In genomic region chr8:117116534-117116933, GRCm38 (mm10) we compare ENCODE assay signal across 25 mouse cellular contexts. TPM values are rescaled to one million over a fixed set of nuclear protein-coding genes. Genes with fewer than 3 reads are reported as not detected.
DNase-seq lines count a peak whose midpoint lies in the region; ATAC-seq and TF ChIP-seq lines count a peak whose summit lies in the region.
"Had no signal": no experiment of that assay in that cellular context is flagged by ENCODE, and none has a peak within 500 bp of the region (broad histone marks: within the 10 kb centered on the region; RNA-seq: fewer than 3 reads in every experiment).

No protein-coding gene starts in this region.

- peak; percentile 37; the same call in 1 of the 2 replicates for ATAC-seq in hindbrain, postnatal 0 days
- no peak for ATAC-seq in hindbrain, embryonic 11.5 days (ENCODE audit: low FRiP score)
- ATAC-seq in intestine, embryonic 14.5 days (replicated peaks; ENCODE audit: low FRiP score, low TSS enrichment, low read depth), result peak; percentile 32; the same call in 1 of the 2 replicates
- ATAC-seq in intestine, embryonic 16.5 days, result peak; percentile 54
- ATAC-seq in stomach, embryonic 16.5 days (ENCODE audit: insufficient read depth, low FRiP score), result no peak
- no peak for ATAC-seq in forebrain, embryonic 14.5 days
- ATAC-seq: forebrain, embryonic 16.5 days; midbrain, embryonic 15.5 days had no signal

- no peak overlapping the region for H3K27ac ChIP-seq in hindbrain, postnatal 0 days
- H3K27ac ChIP-seq in hindbrain, embryonic 11.5 days (ENCODE audit: low read depth, low read length), result no peak overlapping the region
- peak overlapping the region; percentile 72 for H3K27ac ChIP-seq in intestine, embryonic 14.5 days (ENCODE audit: low read depth)
- peak overlapping the region; percentile 97 for H3K27ac ChIP-seq in intestine, embryonic 16.5 days (ENCODE audit: low read length)
- peak overlapping the region; percentile 94 for H3K27ac ChIP-seq in stomach, embryonic 16.5 days (ENCODE audit: low read length)
- no peak overlapping the region for H3K27ac ChIP-seq in forebrain, embryonic 14.5 days (ENCODE audit: low read depth, low read length)
- H3K27ac ChIP-seq: gastrocnemius, adult 2 months; hindbrain, embryonic 13.5 days; kidney, postnatal 0 days; liver, embryonic 14.5 days; midbrain, embryonic 15.5 days; neural tube, embryonic 15.5 days had no signal

- WGBS in hindbrain, postnatal 0 days, result 70% methylated on average over 7 of the region's 7 CpGs
- 75% methylated on average over 7 of the region's 7 CpGs for WGBS in hindbrain, embryonic 11.5 days
- WGBS in intestine, embryonic 14.5 days, result 61% methylated on average over 7 of the region's 7 CpGs
- 48% methylated on average over 7 of the region's 7 CpGs for WGBS in intestine, embryonic 16.5 days
- 58% methylated on average over 7 of the region's 7 CpGs for WGBS in stomach, embryonic 16.5 days
- WGBS in forebrain, embryonic 14.5 days, result 77% methylated on average over 7 of the region's 7 CpGs

- no peaks in the 10 kb centered on the region for H3K9me3 ChIP-seq in hindbrain, postnatal 0 days (ENCODE audit: low read length)
- no peaks in the 10 kb centered on the region for H3K9me3 ChIP-seq in hindbrain, embryonic 11.5 days (ENCODE audit: control insufficient read depth, low read length)
- H3K9me3 ChIP-seq in intestine, embryonic 14.5 days (ENCODE audit: control insufficient read depth, low read length), result no peaks in the 10 kb centered on the region
- no peaks in the 10 kb centered on the region for H3K9me3 ChIP-seq in intestine, embryonic 16.5 days (ENCODE audit: control insufficient read depth, low read length)
- H3K9me3 ChIP-seq in stomach, embryonic 16.5 days (replicated peaks; ENCODE audit: control insufficient read depth, low read length), result no peaks in the 10 kb centered on the region
- H3K9me3 ChIP-seq in forebrain, embryonic 14.5 days (replicated peaks; ENCODE audit: control insufficient read depth, low read length), result no peaks in the 10 kb centered on the region
- H3K9me3 ChIP-seq: forebrain, embryonic 10.5 days; hindbrain, embryonic 13.5 days; midbrain, embryonic 10.5 days; midbrain, embryonic 15.5 days; neural tube, embryonic 15.5 days had no signal

- no peak overlapping the region for H3K4me2 ChIP-seq in hindbrain, postnatal 0 days (ENCODE audit: low read depth, low read length)
- no peak overlapping the region for H3K4me2 ChIP-seq in hindbrain, embryonic 11.5 days (replicated peaks; ENCODE audit: low read depth, low read length)
- H3K4me2 ChIP-seq in intestine, embryonic 14.5 days (ENCODE audit: low read length), result peak overlapping the region; percentile 6; the same call in 1 of the 2 replicates
- peak overlapping the region; percentile 40; the same call in 1 of the 2 replicates for H3K4me2 ChIP-seq in intestine, embryonic 16.5 days (ENCODE audit: low read depth, low read length)
- H3K4me2 ChIP-seq in stomach, embryonic 16.5 days (ENCODE audit: low read depth, low read length), result no peak overlapping the region
- no peak overlapping the region for H3K4me2 ChIP-seq in forebrain, embryonic 14.5 days (ENCODE audit: low read length)

- 0 out of 2 replicates have a peak, but pooled peaks cover 10% of the 10 kb centered on the region for H3K4me1 ChIP-seq in hindbrain, postnatal 0 days (ENCODE audit: insufficient read depth, low read length)
- H3K4me1 ChIP-seq in hindbrain, embryonic 11.5 days (replicated peaks; ENCODE audit: control insufficient read depth, insufficient read depth, low read length), result no peaks in the 10 kb centered on the region; the same call in 1 of the 2 replicates
- H3K4me1 ChIP-seq in intestine, embryonic 14.5 days (replicated peaks; ENCODE audit: control insufficient read depth, insufficient read depth, low read length), result 0 out of 2 replicates have a peak, but pooled peaks cover 7% of the 10 kb centered on the region
- H3K4me1 ChIP-seq in intestine, embryonic 16.5 days (ENCODE audit: control insufficient read depth, insufficient read depth, low read length), result peaks cover 16% of the 10 kb centered on the region; the same call in 1 of the 2 replicates
- peaks cover 8% of the 10 kb centered on the region; the same call in 1 of the 2 replicates for H3K4me1 ChIP-seq in stomach, embryonic 16.5 days (ENCODE audit: control insufficient read depth, insufficient read depth, low read length)
- H3K4me1 ChIP-seq in forebrain, embryonic 14.5 days (ENCODE audit: control insufficient read depth, insufficient read depth, low read length), result 0 out of 2 replicates have a peak, but pooled peaks cover 6% of the 10 kb centered on the region

- no peaks in the 10 kb centered on the region for H3K36me3 ChIP-seq in hindbrain, postnatal 0 days (ENCODE audit: insufficient read depth, low read length)
- no peaks in the 10 kb centered on the region for H3K36me3 ChIP-seq in hindbrain, embryonic 11.5 days (ENCODE audit: control insufficient read depth, insufficient read depth, low read length)
- H3K36me3 ChIP-seq in intestine, embryonic 14.5 days (ENCODE audit: control insufficient read depth, insufficient read depth, low read length), result no peaks in the 10 kb centered on the region
- no peaks in the 10 kb centered on the region for H3K36me3 ChIP-seq in intestine, embryonic 16.5 days (ENCODE audit: control insufficient read depth, insufficient read depth, low read length)
- no peaks in the 10 kb centered on the region for H3K36me3 ChIP-seq in stomach, embryonic 16.5 days (ENCODE audit: control insufficient read depth, insufficient read depth, low read length)
- H3K36me3 ChIP-seq in forebrain, embryonic 14.5 days (ENCODE audit: control insufficient read depth, insufficient read depth, low read length), result no peaks in the 10 kb centered on the region
- H3K36me3 ChIP-seq: forebrain, embryonic 10.5 days; hindbrain, embryonic 13.5 days; midbrain, embryonic 10.5 days; midbrain, embryonic 15.5 days; neural tube, embryonic 15.5 days had no signal

- H3K27me3 ChIP-seq in hindbrain, postnatal 0 days (ENCODE audit: insufficient read depth, low read length), result no peaks in the 10 kb centered on the region
- H3K27me3 ChIP-seq in hindbrain, embryonic 11.5 days (ENCODE audit: control insufficient read depth, insufficient read depth, low read length), result no peaks in the 10 kb centered on the region
- no peaks in the 10 kb centered on the region for H3K27me3 ChIP-seq in intestine, embryonic 14.5 days (replicated peaks; ENCODE audit: control insufficient read depth, insufficient read depth, low read length)
- no peaks in the 10 kb centered on the region for H3K27me3 ChIP-seq in intestine, embryonic 16.5 days (replicated peaks; ENCODE audit: control insufficient read depth, insufficient read depth, low read length)
- no peaks in the 10 kb centered on the region for H3K27me3 ChIP-seq in stomach, embryonic 16.5 days (ENCODE audit: control insufficient read depth, insufficient read depth, low read length)
- H3K27me3 ChIP-seq in forebrain, embryonic 14.5 days (replicated peaks; ENCODE audit: control insufficient read depth, insufficient read depth, low read length), result no peaks in the 10 kb centered on the region
- H3K27me3 ChIP-seq: hindbrain, embryonic 13.5 days; midbrain, embryonic 15.5 days; neural tube, embryonic 15.5 days had no signal

- DNase-seq in hindbrain, postnatal 0 days (ENCODE audit: low spot score), result no peak
- DNase-seq in hindbrain, embryonic 11.5 days (ENCODE audit: low spot score), result no peak
- DNase-seq in intestine, embryonic 14.5 days (ENCODE audit: low spot score), result no peak
- no peak for DNase-seq in forebrain, embryonic 14.5 days (ENCODE audit: low spot score)
- no peak for DNase-seq in gastrocnemius, postnatal 4 days (ENCODE audit: low spot score in 2 of 2)
- DNase-seq: B cell, adult 2 months; gastrocnemius, adult 2 months; right cerebral cortex, postnatal 14 days; thymus, postnatal 14 days had no signal

- TF ChIP-seq CTCF in hindbrain, postnatal 0 days (IDR thresholded peaks at IDR 0.05; ENCODE audit: low read depth), result peak; percentile 0; the same call in 1 of the 2 replicates

- no peak overlapping the region for H3K4me3 ChIP-seq in hindbrain, postnatal 0 days (ENCODE audit: low read length)
- no peak overlapping the region for H3K4me3 ChIP-seq in hindbrain, embryonic 11.5 days (ENCODE audit: low read depth, low read length)
- no peak overlapping the region for H3K4me3 ChIP-seq in intestine, embryonic 14.5 days (ENCODE audit: low read depth, low read length)
- H3K4me3 ChIP-seq in intestine, embryonic 16.5 days (ENCODE audit: low read length), result no peak overlapping the region
- no peak overlapping the region for H3K4me3 ChIP-seq in stomach, embryonic 16.5 days (replicated peaks; ENCODE audit: low read length)
- H3K4me3 ChIP-seq in forebrain, embryonic 14.5 days (ENCODE audit: low read depth, low read length), result no peak overlapping the region
- H3K4me3 ChIP-seq: gastrocnemius, adult 2 months; hindbrain, embryonic 13.5 days; midbrain, embryonic 15.5 days; neural tube, embryonic 15.5 days had no signal

- H3K9ac ChIP-seq in hindbrain, postnatal 0 days (replicated peaks; ENCODE audit: low read length), result no peak overlapping the region
- H3K9ac ChIP-seq in hindbrain, embryonic 11.5 days (ENCODE audit: low read depth, low read length), result no peak overlapping the region
- no peak overlapping the region for H3K9ac ChIP-seq in intestine, embryonic 14.5 days (ENCODE audit: low read length)
- H3K9ac ChIP-seq in intestine, embryonic 16.5 days (ENCODE audit: low read depth, low read length), result no peak overlapping the region
- no peak overlapping the region for H3K9ac ChIP-seq in stomach, embryonic 16.5 days (ENCODE audit: low read length)
- H3K9ac ChIP-seq in forebrain, embryonic 14.5 days (ENCODE audit: low read length), result no peak overlapping the region
- H3K9ac ChIP-seq: hindbrain, embryonic 13.5 days; liver, embryonic 14.5 days; midbrain, embryonic 15.5 days; neural tube, embryonic 15.5 days had no signal

RNA-seq across cellular contexts. Expression of gene Bco1, which starts 20.9 kb away (rescaled TPM):
- 0.11 and 0.21 TPM in 2 replicates for total RNA-seq in hindbrain, postnatal 0 days (2014; rRNA removed)
- 0.32 and 0.39 TPM in 2 replicates for polyA plus RNA-seq in hindbrain, postnatal 0 days (2015; fragmentation: Nextera tagmentation; extraction: Ambion mirVana)
- 0.25 and 0.45 TPM in 2 replicates for polyA plus RNA-seq in hindbrain, embryonic 11.5 days (2014; fragmentation: Nextera tagmentation; extraction: Ambion mirVana)
- polyA plus RNA-seq in intestine, embryonic 14.5 days (2014; fragmentation: Nextera tagmentation; extraction: Ambion mirVana), result 0.97 and 1.4 TPM in 2 replicates
- 1.2 TPM in 2 replicates for polyA plus RNA-seq in intestine, embryonic 16.5 days (2015; fragmentation: Nextera tagmentation; extraction: Ambion mirVana)
- 0.92 and 1.2 TPM in 2 replicates for polyA plus RNA-seq in stomach, embryonic 16.5 days (2015; fragmentation: Nextera tagmentation; extraction: Ambion mirVana)
- polyA plus RNA-seq in forebrain, embryonic 14.5 days (2014; fragmentation: Nextera tagmentation; extraction: Ambion mirVana), result 0.12 TPM in 1 of 2 replicates, not detected in the other
- total RNA-seq in gastrocnemius, postnatal 4 days (2021), result under 1 TPM; 0.20 to 0.41 TPM
- total RNA-seq: gastrocnemius, adult 2 months; heart, postnatal 36 days; layer of hippocampus, postnatal 25 days; left cerebral cortex, adult 8-10 months; left cerebral cortex, postnatal 36 days had no signal
- polyA plus RNA-seq: cortical plate, adult 2 months; heart, embryonic 16.5 days had no signal

RNA-seq across cellular contexts. Expression of gene Pkd1l2, which starts 34.3 kb away (rescaled TPM):
- 0.22 and 2.0 TPM in 2 replicates for total RNA-seq in hindbrain, postnatal 0 days (2014; rRNA removed)
- polyA plus RNA-seq in hindbrain, postnatal 0 days (2015; fragmentation: Nextera tagmentation; extraction: Ambion mirVana), result 0.05 and 0.06 TPM in 2 replicates
- not detected in 2 replicates for polyA plus RNA-seq in hindbrain, embryonic 11.5 days (2014; fragmentation: Nextera tagmentation; extraction: Ambion mirVana)
- polyA plus RNA-seq in intestine, embryonic 14.5 days (2014; fragmentation: Nextera tagmentation; extraction: Ambion mirVana), result not detected in 2 replicates
- 0.18 and 0.28 TPM in 2 replicates for polyA plus RNA-seq in intestine, embryonic 16.5 days (2015; fragmentation: Nextera tagmentation; extraction: Ambion mirVana)
- 0.48 and 0.71 TPM in 2 replicates for polyA plus RNA-seq in stomach, embryonic 16.5 days (2015; fragmentation: Nextera tagmentation; extraction: Ambion mirVana)
- not detected in 2 replicates for polyA plus RNA-seq in forebrain, embryonic 14.5 days (2014; fragmentation: Nextera tagmentation; extraction: Ambion mirVana)
- under 1 TPM in 1 of 2 experiments, not detected in 1; 0.08 TPM for total RNA-seq in gastrocnemius, postnatal 4 days (2021)
- polyA plus RNA-seq: forebrain, embryonic 10.5 days; forebrain, embryonic 16.5 days; heart, embryonic 16.5 days; kidney, postnatal 0 days; liver, embryonic 14.5 days; midbrain, embryonic 15.5 days had no signal

RNA-seq across cellular contexts. Expression of gene Gan, which starts 41.4 kb away (rescaled TPM):
- 8.5 and 11.1 TPM in 2 replicates for total RNA-seq in hindbrain, postnatal 0 days (2014; rRNA removed)
- 4.8 and 5.6 TPM in 2 replicates for polyA plus RNA-seq in hindbrain, postnatal 0 days (2015; fragmentation: Nextera tagmentation; extraction: Ambion mirVana)
- polyA plus RNA-seq in hindbrain, embryonic 11.5 days (2014; fragmentation: Nextera tagmentation; extraction: Ambion mirVana), result 2.9 and 3.2 TPM in 2 replicates
- 2.8 and 3.0 TPM in 2 replicates for polyA plus RNA-seq in intestine, embryonic 14.5 days (2014; fragmentation: Nextera tagmentation; extraction: Ambion mirVana)
- 1.5 TPM in 2 replicates for polyA plus RNA-seq in intestine, embryonic 16.5 days (2015; fragmentation: Nextera tagmentation; extraction: Ambion mirVana)
- polyA plus RNA-seq in stomach, embryonic 16.5 days (2015; fragmentation: Nextera tagmentation; extraction: Ambion mirVana), result 2.2 TPM in 2 replicates
- 3.3 and 4.4 TPM in 2 replicates for polyA plus RNA-seq in forebrain, embryonic 14.5 days (2014; fragmentation: Nextera tagmentation; extraction: Ambion mirVana)
- total RNA-seq in gastrocnemius, postnatal 4 days (2021), result 1 to 10 TPM; 9.2 to 9.5 TPM

Comparison
In these comparisons a context has a peak if more than half of its experiments do, and no peak if none do; other contexts are left out.
1. ATAC-seq: peak in hindbrain, postnatal 0 days (single experiment), intestine, embryonic 14.5 days (single experiment) and intestine, embryonic 16.5 days (single experiment); none in hindbrain, embryonic 11.5 days (single experiment), stomach, embryonic 16.5 days (single experiment) and forebrain, embryonic 14.5 days (single experiment).
2. H3K27ac ChIP-seq: peak in intestine, embryonic 14.5 days (single experiment), intestine, embryonic 16.5 days (single experiment) and stomach, embryonic 16.5 days (single experiment); none in hindbrain, postnatal 0 days (single experiment), hindbrain, embryonic 11.5 days (single experiment) and forebrain, embryonic 14.5 days (single experiment).
3. H3K4me2 ChIP-seq: peak in intestine, embryonic 14.5 days (single experiment) and intestine, embryonic 16.5 days (single experiment); none in hindbrain, postnatal 0 days (single experiment), hindbrain, embryonic 11.5 days (single experiment), stomach, embryonic 16.5 days (single experiment) and forebrain, embryonic 14.5 days (single experiment).